21 mouse cellular contexts compared by ENCODE assay signal in genomic region chr6:93253746-93254145, GRCm38 (mm10).
A peak's percentile ranks its signal among the peaks of the same experiment; 100 is the strongest.
DNase-seq lines count a peak whose midpoint lies in the region; ATAC-seq and TF ChIP-seq lines count a peak whose summit lies in the region.
"Had no signal": no experiment of that assay in that cellular context is flagged by ENCODE, and none has a peak within 500 bp of the region (broad histone marks: within the 10 kb centered on the region; RNA-seq: fewer than 3 reads in every experiment).

No protein-coding gene starts in this region.

- no peaks in the 10 kb centered on the region for H3K4me1 ChIP-seq in forebrain, embryonic 14.5 days (ENCODE audit: control insufficient read depth, insufficient read depth, low read length)
- no peaks in the 10 kb centered on the region for H3K4me1 ChIP-seq in forebrain, embryonic 10.5 days
- no peaks in the 10 kb centered on the region for H3K4me1 ChIP-seq in hindbrain, postnatal 0 days (ENCODE audit: insufficient read depth, low read length)
- H3K4me1 ChIP-seq in hindbrain, embryonic 13.5 days (replicated peaks), result no peaks in the 10 kb centered on the region
- H3K4me1 ChIP-seq: forebrain, embryonic 15.5 days; intestine, embryonic 15.5 days had no signal

- H3K36me3 ChIP-seq in forebrain, embryonic 14.5 days (ENCODE audit: control insufficient read depth, insufficient read depth, low read length), result no peaks in the 10 kb centered on the region
- H3K36me3 ChIP-seq in forebrain, embryonic 10.5 days (replicated peaks), result no peaks in the 10 kb centered on the region
- no peaks in the 10 kb centered on the region for H3K36me3 ChIP-seq in hindbrain, postnatal 0 days (ENCODE audit: insufficient read depth, low read length)
- H3K36me3 ChIP-seq in hindbrain, embryonic 13.5 days, result no peaks in the 10 kb centered on the region
- H3K36me3 ChIP-seq: forebrain, embryonic 15.5 days; G1E; heart, embryonic 10.5 days; heart, embryonic 13.5 days; hindbrain, embryonic 15.5 days; intestine, embryonic 15.5 days had no signal

- no peak overlapping the region for H3K4me3 ChIP-seq in forebrain, embryonic 14.5 days (ENCODE audit: low read depth, low read length)
- no peak overlapping the region for H3K4me3 ChIP-seq in forebrain, embryonic 10.5 days
- H3K4me3 ChIP-seq in hindbrain, postnatal 0 days (ENCODE audit: low read length), result no peak overlapping the region
- no peak overlapping the region for H3K4me3 ChIP-seq in hindbrain, embryonic 13.5 days
- H3K4me3 ChIP-seq: forebrain, embryonic 15.5 days; heart, adult 2 months; heart, embryonic 10.5 days; heart, embryonic 13.5 days; hindbrain, embryonic 15.5 days; intestine, embryonic 15.5 days had no signal

- WGBS in forebrain, embryonic 14.5 days, result 58% methylated on average over 7 of the region's 7 CpGs
- 83% methylated on average over 7 of the region's 7 CpGs for WGBS in forebrain, embryonic 10.5 days
- 33% methylated on average over 7 of the region's 7 CpGs for WGBS in hindbrain, postnatal 0 days
- WGBS in hindbrain, embryonic 13.5 days, result 66% methylated on average over 7 of the region's 7 CpGs

- TF ChIP-seq CTCF in hindbrain, postnatal 0 days (IDR thresholded peaks at IDR 0.05; ENCODE audit: low read depth), result no peak

- no peak overlapping the region for H3K27ac ChIP-seq in forebrain, embryonic 14.5 days (ENCODE audit: low read depth, low read length)
- no peak overlapping the region for H3K27ac ChIP-seq in forebrain, embryonic 10.5 days
- no peak overlapping the region for H3K27ac ChIP-seq in hindbrain, postnatal 0 days
- no peak overlapping the region for H3K27ac ChIP-seq in hindbrain, embryonic 13.5 days
- H3K27ac ChIP-seq: forebrain, embryonic 15.5 days; heart, adult 2 months; heart, embryonic 10.5 days; heart, embryonic 13.5 days; hindbrain, embryonic 15.5 days; intestine, embryonic 15.5 days had no signal

- peak; percentile 41 for DNase-seq in forebrain, embryonic 14.5 days (ENCODE audit: low spot score)
- DNase-seq in forebrain, embryonic 10.5 days (ENCODE audit: extremely low spot score, low spot score), result no peak
- peak; percentile 22 for DNase-seq in hindbrain, postnatal 0 days (ENCODE audit: low spot score)
- DNase-seq in right cerebral cortex, postnatal 4 days, result peak; percentile 10
- DNase-seq in right cerebral cortex, postnatal 25 days, result no peak
- DNase-seq: adrenal gland, postnatal 10 days; B cell, adult 2 months; cerebellum, adult 11 months; cerebellum, adult 2 months; gastrocnemius, postnatal 25 days; heart, adult 2 months; kidney, adult 11 months had no signal

- H3K27me3 ChIP-seq in forebrain, embryonic 14.5 days (replicated peaks; ENCODE audit: control insufficient read depth, insufficient read depth, low read length), result no peaks in the 10 kb centered on the region
- H3K27me3 ChIP-seq in forebrain, embryonic 10.5 days (ENCODE audit: poor library complexity, severe bottlenecking), result no peaks in the 10 kb centered on the region
- no peaks in the 10 kb centered on the region for H3K27me3 ChIP-seq in hindbrain, postnatal 0 days (ENCODE audit: insufficient read depth, low read length)
- no peaks in the 10 kb centered on the region for H3K27me3 ChIP-seq in hindbrain, embryonic 13.5 days
- H3K27me3 ChIP-seq: CH12.LX; forebrain, embryonic 15.5 days; heart, embryonic 13.5 days; hindbrain, embryonic 15.5 days; intestine, embryonic 15.5 days; Patski had no signal

- no peak for ATAC-seq in forebrain, embryonic 14.5 days
- no peak for ATAC-seq in hindbrain, postnatal 0 days
- ATAC-seq in hindbrain, embryonic 13.5 days (ENCODE audit: low FRiP score), result no peak
- ATAC-seq: forebrain, embryonic 15.5 days; intestine, embryonic 15.5 days; Patski had no signal

- H3K9me3 ChIP-seq in forebrain, embryonic 14.5 days (replicated peaks; ENCODE audit: control insufficient read depth, low read length), result no peaks in the 10 kb centered on the region
- no peaks in the 10 kb centered on the region for H3K9me3 ChIP-seq in forebrain, embryonic 10.5 days
- H3K9me3 ChIP-seq in hindbrain, postnatal 0 days (ENCODE audit: low read length), result no peaks in the 10 kb centered on the region
- H3K9me3 ChIP-seq in hindbrain, embryonic 13.5 days, result no peaks in the 10 kb centered on the region
- H3K9me3 ChIP-seq: forebrain, embryonic 15.5 days; heart, embryonic 10.5 days; heart, embryonic 13.5 days; hindbrain, embryonic 15.5 days; intestine, embryonic 15.5 days had no signal

- no peak overlapping the region for H3K9ac ChIP-seq in forebrain, embryonic 14.5 days (ENCODE audit: low read length)
- no peak overlapping the region for H3K9ac ChIP-seq in hindbrain, postnatal 0 days (replicated peaks; ENCODE audit: low read length)
- H3K9ac ChIP-seq in hindbrain, embryonic 13.5 days, result no peak overlapping the region
- H3K9ac ChIP-seq: forebrain, embryonic 15.5 days; heart, embryonic 13.5 days; hindbrain, embryonic 15.5 days; intestine, embryonic 15.5 days had no signal

- H3K4me2 ChIP-seq in forebrain, embryonic 14.5 days (ENCODE audit: low read length), result no peak overlapping the region
- H3K4me2 ChIP-seq in hindbrain, postnatal 0 days (ENCODE audit: low read depth, low read length), result no peak overlapping the region
- H3K4me2 ChIP-seq in hindbrain, embryonic 13.5 days, result no peak overlapping the region
- H3K4me2 ChIP-seq: forebrain, embryonic 15.5 days; heart, embryonic 13.5 days; hindbrain, embryonic 15.5 days; intestine, embryonic 15.5 days had no signal

Comparison
In these comparisons a context has a peak if more than half of its experiments do, and no peak if none do; other contexts are left out.
1. DNase-seq: peak in forebrain, embryonic 14.5 days (single experiment), hindbrain, postnatal 0 days (single experiment) and right cerebral cortex, postnatal 4 days (single experiment); none in forebrain, embryonic 10.5 days (single experiment) and right cerebral cortex, postnatal 25 days (single experiment).